Mouse (Mus musculus): ENCODE results near the gene Gm47791.

Gm47791 gene

DNA sequence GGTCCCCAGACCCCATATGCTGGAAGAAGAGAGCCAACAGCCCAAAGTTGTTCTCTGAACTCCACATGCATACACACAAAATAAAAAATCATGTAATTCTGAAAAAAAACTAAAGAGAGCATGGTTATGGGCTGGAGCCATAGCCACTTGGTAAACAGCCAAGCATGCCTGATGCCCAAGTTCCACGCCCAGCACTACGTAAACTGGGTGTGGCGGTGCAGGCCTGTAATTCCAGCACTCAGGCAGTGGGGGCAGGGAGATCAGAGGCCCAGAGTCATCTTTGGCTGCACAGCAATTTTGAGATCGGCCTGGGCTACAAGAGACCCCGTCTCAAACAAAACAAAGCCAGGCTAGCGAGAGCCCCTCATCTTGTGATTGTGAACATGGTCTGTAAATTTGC, 14.5 kb upstream of the Gm47791 start:
- DNase-seq (ENCODE audit: low spot score), result no peak

DNA sequence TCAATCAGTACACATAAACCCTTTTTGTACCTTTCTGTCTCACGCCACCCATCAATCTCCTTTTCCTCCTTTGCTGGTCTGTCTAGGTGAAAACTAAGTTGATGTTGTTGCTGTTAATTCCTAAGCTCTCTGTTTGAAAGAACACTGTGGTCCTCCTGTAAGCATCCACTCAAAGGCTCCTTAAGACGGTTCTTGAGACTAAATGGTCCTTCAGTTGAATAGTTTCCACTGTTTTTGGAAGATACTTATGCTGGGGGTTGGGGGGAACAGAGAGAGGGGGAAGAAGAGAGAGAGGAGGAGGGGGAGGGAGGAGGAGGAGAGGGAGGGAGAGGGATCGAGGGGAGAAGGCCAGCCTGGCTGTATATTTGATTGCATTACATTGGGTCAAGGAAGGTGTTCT, 12.5 kb upstream of the Gm47791 start:
- no peak for DNase-seq (ENCODE audit: low spot score)

DNA sequence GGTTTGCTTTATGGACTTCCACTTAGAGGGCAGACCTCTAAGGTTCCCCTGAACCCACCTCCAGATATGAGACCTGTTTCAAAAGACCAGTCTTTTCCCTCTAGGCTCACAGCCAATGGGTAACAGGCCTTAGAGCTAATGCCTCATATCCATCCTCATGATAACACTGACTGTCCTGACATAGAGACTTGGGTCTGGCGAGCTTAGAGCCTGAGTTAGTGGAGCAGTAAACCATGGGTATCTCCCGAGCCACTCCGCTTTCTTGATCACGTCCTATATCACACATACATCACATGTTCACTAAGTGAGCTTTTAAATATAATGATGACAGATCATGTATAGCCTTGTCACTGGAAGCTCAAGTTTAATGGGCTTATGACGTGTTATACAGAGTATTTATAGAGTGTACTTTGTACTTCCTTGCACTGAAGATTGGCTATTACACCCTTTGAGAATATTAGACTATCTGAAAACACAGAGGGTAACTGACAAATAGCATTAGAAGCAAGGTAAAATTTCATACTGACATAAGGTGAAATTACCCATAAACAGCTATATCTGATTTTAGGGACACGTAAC, 8.4 kb upstream of the Gm47791 start:
- no peak for DNase-seq (ENCODE audit: low spot score)

DNA sequence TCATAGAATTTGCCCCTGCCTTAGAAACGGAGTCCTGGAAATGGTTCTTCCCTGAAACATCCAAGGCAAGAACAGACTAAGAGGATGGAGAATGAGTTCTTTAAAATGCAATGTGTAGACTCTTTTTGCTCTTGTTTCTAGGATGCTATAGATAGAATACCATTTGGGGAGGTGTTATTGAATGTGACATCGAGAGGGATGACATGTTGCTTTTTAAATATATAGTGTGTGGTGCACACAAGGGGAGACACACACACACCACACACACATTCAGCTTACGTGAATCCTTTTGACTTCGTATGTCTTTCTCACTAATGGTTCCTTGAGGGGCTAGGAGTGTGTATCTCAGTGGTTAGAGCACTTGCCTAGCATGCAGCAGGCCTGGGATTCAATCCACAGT, 4.2 kb upstream of the Gm47791 start:
- DNase-seq (ENCODE audit: low spot score), result no peak

DNA sequence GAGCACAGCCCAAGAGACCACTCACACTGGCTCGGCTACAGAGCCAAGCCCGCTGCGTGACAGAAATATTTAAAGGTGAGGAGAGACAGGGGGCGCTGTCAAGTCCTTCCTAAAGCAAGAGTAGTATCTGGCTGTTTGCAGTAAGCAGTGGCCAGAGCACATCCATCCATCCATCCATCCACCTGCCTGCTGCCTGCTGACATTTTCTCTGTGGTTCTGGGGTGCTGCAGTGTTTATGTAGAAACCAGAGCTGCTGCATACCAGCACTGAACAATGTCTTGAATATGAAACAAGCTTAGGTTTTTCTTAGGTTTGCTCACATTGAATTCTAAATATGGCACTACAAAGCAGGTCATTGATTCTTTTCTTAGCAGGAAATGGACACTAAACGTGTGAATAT, 2.2 kb upstream of the Gm47791 start:
- DNase-seq (ENCODE audit: low spot score), result no peak

DNA sequence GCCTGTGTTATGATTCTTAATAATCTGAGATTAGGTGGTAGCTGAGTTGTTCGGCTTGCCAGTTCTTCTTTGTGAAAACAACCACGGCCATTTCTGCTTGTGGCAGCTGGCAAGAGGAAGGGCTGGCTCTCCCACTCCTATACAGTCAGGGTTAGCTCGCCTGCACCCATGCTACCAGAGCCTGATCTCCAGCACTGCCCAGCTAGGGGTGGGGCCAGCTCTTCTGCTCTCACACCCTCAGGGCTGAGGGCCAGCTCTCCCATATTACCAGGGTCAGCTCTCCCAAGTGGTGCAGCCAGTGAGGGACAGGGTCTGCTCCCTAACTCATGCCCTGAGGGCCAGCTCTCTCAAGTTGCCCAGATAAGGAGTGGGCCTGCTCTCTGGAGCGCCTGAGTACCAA, 1.4 kb upstream of the Gm47791 start:
- DNase-seq (ENCODE audit: low spot score), result no peak

DNA sequence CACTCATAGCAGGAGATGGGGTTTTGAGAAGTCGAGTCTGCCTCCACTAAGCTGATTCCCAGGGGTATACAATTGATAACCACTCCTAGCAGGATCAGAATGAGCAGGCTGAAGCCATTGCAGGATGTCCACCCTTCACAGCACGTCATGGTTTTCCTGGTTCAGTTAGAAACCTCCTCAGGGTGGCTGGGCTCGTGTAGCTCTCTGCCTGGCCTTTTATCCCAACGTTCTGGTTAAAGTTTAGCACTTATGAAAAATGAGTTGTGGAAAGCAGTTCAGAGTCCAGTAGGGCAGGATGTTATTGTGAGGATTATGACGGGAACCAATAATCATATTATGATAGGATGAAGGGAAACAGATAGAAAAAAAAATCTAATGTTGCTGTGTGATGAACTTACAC, 2.8 kb downstream of the Gm47791 start, which contains the start of gene Tm4sf20:
TSS of gene Tm4sf20 (minus strand) at position 193 of the 400 bp plus-strand sequence.
- DNase-seq (ENCODE audit: low spot score), result no peak

DNA sequence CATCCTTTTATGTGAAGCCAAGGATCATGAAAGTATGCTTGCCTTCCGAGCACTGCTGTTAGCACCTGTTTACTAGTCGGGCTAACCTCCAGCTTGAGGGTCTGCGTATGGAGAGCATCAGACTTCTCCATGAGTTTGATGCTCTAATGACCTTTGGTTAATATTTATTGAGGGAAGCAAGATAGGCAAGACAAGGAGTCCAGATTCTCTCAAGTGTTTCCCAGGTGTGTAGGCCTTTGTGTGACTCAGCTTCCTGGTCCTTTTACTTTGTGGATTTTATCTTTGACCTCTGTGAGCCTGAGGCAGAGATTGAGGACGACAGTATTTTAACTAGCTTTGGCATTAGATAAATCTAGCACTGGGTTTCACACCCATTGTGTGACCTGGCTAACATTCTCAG, 4.4 kb downstream of the Gm47791 start:
- peak; percentile 40 for DNase-seq (ENCODE audit: low spot score)

DNA sequence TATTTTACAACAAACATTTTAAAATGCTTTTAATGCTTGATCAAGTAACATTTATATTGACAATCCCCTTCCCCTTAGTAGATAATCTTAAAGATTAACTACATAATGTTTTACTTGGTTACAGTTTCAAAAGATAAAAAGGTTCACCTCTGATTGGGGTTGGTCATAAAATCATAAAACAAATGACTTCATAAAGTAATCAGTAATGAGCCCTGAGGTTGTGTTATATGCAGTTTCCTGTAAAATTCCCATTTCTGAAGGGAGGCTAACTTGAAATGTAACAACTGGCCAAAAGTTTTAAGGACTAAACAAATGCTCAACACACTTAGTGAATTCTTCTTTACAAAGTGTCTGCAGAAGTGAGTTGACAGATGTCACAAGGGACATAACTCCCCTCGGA, 4.8 kb downstream of the Gm47791 start:
- no peak for DNase-seq (ENCODE audit: low spot score)

DNA sequence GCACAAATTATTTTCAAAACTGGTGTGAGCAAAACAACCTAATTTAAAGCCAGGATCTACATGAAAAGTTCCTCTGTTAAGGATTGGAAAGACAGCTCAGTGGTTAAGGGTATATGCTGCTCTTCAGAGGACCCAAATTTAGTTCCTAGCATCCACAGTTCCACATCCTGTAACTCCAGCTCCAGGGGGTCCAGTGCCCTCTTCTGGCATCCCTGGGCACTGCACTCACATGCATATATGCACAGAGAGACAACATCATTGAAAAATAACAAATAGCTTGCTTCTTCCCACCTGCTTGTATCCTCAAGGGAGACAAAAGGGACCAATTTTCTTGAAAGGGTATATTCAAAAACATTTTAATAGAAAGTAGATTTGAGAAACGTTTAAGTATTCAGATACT, 8.8 kb downstream of the Gm47791 start:
- no peak for DNase-seq (ENCODE audit: low spot score)

DNA sequence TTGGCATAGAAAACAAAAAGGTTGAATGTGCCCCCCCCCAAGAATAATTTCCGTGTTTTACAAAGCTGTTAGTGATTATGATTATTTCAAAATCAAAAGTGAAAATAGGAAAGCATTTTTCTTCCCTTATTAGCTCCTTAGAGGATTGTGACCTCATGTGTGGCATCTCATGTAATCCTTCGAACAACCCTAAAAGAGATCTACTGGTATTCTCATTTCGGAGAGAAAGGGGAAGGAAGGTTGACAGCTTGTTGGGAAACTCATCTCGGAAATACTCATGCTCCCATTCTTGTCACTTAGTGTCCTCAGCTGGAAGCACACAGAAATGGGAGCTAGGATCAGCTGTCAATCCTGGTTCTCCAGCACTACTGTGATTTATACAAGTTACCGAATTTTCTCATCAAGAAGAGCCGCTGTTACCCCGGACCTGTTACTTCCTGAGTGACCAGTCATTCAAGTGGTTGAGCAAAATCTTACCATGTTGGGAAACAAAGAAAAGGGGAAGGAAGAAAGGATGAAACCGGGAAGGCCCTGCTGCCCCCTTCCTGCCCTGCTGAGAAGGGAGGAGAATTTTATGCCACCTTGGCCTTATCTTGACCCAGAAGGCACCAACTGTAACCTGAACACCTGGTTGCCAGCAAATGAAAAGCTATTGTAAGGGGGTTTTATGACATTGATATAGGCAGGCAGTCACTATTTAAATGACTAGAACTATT, 9.4 kb downstream of the Gm47791 start:
- DNase-seq (ENCODE audit: low spot score), result no peak

DNA sequence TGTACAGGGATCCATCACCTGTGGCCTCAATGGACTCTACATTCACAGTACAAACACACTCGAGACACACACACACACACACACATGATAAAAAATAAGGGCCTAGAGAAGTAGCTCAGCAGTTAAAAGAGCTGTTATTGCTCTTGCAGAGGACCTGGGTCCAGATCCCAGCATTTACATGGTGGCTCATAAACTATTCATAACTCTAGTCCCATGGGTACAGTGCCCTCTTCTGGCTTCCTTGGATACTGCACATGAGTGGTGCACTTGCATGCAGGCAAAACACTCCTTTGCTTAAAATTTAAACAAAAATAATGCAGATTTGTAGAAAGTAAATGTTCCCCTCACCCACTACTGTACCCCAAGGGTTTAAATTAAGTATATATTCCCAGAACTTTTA, 11.5 kb downstream of the Gm47791 start:
- no peak for DNase-seq (ENCODE audit: low spot score)

DNA sequence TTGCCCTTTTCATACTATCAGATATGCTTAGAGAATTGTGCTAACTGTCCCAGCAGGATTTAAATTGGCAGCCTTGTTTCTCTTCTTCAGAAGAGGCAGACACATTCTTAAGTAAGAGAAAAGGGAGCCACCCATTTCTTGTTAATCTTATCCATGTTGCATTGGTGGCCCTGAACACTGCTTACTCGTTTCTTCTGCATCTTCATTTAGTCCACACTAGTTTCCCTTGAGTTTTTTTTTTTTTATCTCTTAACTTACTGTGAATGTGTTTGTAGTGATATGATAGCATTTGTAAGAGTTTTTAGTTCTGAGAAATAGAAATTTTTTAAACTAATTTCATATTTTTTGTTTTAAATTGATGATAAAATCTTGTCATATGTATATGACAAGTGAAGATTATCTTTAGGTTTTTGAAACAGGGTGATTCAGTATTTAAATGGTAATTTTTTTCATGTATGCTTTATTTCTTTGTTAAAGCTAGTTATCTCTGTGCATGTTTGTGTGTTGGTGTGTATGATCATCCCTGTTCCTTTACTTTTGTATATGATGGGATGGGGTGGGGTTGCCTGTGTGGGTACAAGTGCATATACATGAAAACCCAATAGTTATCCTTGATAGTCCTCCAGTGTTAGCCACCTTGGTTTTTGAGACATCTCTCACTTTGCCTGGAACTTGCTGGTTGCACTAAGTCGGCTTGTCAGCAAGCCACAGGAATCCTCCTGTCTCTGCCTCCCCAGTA, 23.2 kb downstream of the Gm47791 start:
- no peak for DNase-seq (ENCODE audit: low spot score)

DNA sequence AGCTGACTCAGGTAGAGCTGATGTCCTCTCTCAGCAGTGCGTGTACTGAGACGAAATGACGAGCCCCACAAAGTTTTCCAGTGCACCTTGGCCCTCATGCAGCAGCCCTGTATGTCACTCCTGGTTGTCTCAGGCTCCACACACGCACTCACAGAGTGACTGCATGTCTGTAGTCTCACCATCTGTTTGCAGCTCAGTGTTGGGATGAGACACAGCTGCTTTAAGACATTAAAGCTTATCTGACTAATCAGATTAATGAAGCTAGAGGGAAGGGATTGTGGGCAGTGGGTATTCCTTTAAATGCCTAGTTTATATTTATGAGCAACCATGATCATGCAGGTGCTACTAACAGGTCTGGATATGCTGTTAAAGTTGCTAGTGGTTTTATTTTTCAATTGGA, 24.6 kb downstream of the Gm47791 start:
- no peak for DNase-seq (ENCODE audit: low spot score)

DNA sequence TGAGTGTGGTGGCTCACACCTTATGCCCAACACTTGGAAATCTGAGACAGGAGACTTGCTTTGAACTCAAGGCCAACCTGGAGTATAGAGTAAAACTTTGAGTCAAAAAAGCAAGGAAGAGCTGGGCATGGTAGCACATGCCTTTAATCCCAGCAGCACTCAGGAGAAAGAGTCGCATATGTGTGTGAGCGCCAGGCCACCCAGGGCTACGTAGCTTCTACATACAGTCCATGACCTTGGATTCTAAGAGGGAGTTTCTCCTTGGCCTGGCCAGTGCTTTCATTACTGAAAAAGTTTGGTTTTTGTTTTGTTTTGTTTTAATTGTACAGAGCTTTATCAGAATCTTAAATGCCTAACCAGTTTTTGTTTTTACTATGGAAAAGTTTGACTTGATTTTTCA, 27.1 kb downstream of the Gm47791 start:
- DNase-seq (ENCODE audit: low spot score), result no peak

DNA sequence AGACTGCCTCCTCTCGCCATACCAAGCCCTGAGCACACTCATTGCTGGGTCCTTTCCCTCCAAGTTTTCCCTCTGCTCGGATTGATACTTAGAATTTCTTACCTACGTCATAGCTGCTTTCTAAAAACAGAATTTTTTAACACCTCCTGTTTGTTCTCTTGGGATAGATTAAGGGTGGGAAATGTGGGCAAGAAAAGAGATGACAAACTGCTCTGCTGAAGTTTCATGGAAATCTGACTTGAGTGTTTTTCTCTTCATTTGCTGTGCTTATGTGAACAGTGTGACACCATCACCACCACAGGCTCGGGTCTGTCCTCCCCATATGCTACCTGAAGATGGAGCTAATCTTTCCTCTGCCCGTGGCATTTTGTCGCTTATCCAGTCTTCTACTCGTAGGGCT, 29.5 kb downstream of the Gm47791 start:
- DNase-seq (ENCODE audit: low spot score), result no peak

DNA sequence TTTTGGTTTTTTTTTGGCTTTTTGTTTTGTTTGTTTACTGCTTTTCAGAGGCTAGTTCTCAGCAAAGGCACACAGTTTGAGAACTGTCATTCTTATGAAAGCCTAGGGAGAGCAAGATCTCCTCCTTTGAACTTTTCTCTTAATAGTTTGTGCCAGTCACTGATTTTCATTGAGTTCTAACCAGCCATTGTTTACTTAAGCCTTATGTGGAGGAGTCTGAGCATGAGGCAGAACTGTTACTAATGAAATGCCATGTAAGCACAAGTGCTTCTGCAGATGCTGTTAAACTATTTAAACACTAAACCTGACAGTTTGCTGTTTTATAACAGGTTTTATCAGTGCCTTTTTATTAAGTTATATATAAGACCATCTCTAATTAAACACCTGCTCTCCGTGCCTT, 33.0 kb downstream of the Gm47791 start:
- DNase-seq (ENCODE audit: low spot score), result no peak

DNA sequence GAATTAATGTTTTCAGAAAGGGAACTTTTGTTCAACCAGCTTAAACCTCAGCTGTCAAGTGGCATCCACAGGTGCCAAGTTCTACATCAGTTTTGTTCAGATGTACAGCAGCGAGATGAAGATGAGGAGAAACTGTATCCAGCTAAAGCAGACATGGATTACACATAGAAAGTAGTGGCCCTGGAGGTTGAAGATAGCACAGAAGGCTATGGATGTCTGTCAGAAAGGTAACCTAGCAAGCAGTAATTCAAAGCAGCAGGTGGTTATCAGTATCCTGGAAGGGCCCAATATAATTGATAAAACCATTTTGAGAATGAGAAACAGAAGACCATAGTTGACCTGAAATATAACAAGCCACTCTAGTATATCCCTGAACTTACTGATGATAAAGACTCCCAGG, 37.7 kb downstream of the Gm47791 start:
- DNase-seq (ENCODE audit: low spot score), result no peak

DNA sequence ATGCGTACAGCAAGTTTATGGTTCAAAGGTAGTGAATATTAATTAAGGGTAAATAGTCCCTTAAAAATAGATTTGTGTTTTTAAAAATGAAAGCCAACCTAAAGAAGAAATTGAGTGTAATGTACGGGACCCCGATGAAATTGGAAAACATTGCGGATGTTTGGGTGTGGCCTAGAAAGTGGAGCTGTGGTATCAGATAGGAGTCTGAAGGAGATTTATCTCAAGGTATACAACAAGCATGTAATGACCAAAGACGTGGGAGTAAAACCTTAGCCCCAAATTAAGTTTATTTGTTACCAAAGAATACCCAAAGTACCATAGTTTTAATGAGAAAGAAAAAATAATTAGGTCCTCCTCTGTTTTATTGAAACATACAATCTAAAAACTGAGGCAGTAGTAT, 44.6 kb downstream of the Gm47791 start:
- DNase-seq (ENCODE audit: low spot score), result no peak

DNA sequence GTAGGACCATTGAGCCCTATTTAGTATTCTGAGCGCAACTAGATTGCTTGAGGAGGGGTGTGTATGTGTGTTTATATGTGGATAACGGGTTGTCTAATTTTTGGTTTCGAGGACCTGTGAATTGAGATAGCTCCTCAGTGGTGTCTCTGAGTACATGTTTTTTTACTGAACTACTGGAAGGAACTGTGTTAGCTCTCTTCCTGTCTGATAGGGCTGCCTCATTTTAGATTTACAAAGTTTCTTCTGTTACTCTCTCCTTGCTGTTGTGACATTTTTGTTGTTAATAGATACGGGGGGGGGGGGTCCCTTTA, 45.2 kb downstream of the Gm47791 start:
- DNase-seq (ENCODE audit: low spot score), result no peak

DNA sequence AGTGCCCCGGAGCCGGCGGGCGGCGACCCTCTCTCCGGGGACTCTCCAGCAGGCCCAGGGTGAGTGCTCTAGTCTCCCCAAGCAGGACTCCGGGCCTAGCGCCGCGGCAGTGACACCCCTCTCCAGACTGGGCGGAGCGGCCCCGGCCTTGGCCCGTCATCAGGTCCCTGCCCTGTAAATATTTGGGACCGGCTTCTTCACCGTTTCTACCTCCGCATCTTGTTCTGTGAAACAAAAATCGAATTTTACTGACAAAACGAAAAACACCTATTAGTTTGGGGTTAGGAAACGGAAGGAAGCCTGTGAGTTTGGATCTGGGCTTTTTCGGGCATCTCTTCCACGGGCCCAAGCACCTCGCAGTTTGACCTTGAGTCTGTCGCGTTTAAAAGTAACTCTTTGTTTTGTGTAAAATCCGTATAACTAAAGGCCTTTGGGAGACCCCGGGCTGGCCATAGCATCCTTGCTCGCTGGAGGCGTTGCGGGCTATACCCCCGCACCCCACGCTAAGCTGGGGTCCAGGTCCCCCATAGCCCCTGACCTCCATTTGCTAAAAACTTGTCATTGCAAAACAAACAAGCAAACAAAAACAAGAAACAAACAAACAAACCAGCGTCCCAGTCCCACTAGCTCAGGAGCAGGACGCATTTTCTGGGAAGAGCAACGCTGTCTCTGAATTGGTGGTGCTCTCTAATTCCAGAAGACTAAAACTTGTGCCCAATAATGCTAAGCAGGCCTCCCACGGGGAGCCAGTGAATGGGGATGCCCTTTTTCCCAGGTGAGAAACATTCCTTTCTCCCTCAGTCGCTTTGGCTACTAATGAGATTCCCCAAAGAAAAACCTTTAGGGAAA, 45.8 kb downstream of the Gm47791 start:
- no peak for DNase-seq (ENCODE audit: low spot score)

DNA sequence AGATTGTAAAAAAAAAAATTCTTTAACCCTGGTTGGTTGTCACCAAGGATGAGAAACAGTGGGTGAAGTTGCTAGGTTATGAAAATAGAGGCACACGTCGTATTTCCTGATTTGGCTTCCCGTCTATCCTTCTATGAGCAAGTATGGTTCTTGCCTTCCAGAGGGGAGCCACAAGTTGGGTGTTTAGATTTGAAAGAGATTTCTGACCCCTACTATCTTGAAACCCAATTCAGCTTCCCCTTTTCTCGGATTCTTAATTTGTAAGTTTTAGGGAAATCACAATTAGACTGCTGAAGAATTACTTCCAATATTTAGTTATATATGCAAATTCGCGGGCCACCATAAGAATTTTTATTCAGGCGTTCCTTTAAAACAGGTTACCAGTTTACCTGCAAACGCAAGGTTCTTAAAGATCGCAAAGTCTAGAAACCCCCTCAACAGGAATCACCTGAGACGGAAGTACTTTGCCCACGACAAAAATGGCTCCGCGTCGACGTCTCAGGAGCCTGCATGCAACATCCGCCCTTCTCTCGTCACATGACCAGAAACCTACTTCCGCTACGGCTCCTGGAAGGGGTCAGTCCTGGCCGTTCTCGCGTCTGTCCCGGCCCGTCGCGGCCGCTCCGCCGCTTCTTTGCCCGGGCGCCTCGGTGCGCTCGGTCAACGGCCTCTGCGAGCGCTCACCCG, 46.6 kb downstream of the Gm47791 start, which contains the start of gene Mff:
TSS of gene Mff (plus strand) at position 552 of the 687 bp plus-strand sequence.
- peak; percentile 94 for DNase-seq (ENCODE audit: low spot score)

Measured in yolk sac, embryonic 10.5 days (tissue).